Mouse (Mus musculus) ES-E14 (cell line): ENCODE measurements around the gene Olfr110. TPM values are rescaled to one million over a fixed set of nuclear protein-coding genes. Genes with fewer than 3 reads are reported as not detected.
"Not testable (repeated sequence)": the region's sequence is repeated elsewhere in the genome, so short reads cannot be mapped to it uniquely, and the experiment has no call there.

Source experiments
- DNase-seq: peaks from one replicate; pipeline ENCODE4 v3.0.0-alpha.2; 2013; ENCODE audit warnings: low read depth, low spot score
- H3K27ac ChIP-seq: 2 replicates; pipeline ENCODE4 v1.5.1; 2012; ENCODE audit warnings: low read depth, mild to moderate bottlenecking, low read length, moderate library complexity, mixed read lengths; ENCODE audit not compliant: poor library complexity, insufficient read depth, severe bottlenecking
- H3K36me3 ChIP-seq: 2 replicates; pipeline ENCODE4 v1.6.1; 2012; ENCODE audit warnings: mild to moderate bottlenecking, low read length, moderate library complexity, mixed read lengths; ENCODE audit not compliant: control insufficient read depth, poor library complexity, insufficient read depth, severe bottlenecking
- H3K4me1 ChIP-seq, 2 experiments: fragments of 150-350 bp in 1 of 2; sonication (generic) in 1 of 2; 2 replicates each; pipeline ENCODE4 v1.6.1; 2012; ENCODE audit warnings: low read length in 2 of 2, mild to moderate bottlenecking in 1 of 2, mixed read lengths in 1 of 2; ENCODE audit not compliant: control insufficient read depth in 2 of 2, insufficient read depth in 2 of 2, poor library complexity in 1 of 2
- H3K4me3 ChIP-seq, 2 experiments: fragments of 150-350 bp in 1 of 2; sonication (generic) in 1 of 2; 2 replicates each; pipeline ENCODE4 v1.5.1; 2012; ENCODE audit warnings: low read length in 2 of 2, low read depth in 1 of 2, mild to moderate bottlenecking in 1 of 2, mixed read lengths in 1 of 2; ENCODE audit not compliant: insufficient read depth in 1 of 2, poor library complexity in 1 of 2, severe bottlenecking in 1 of 2
- H3K9ac ChIP-seq: 2 replicates; pipeline ENCODE4 v1.6.1; 2012; ENCODE audit warnings: low read depth, mild to moderate bottlenecking, low read length, mixed read lengths; ENCODE audit not compliant: poor library complexity, insufficient read depth, severe bottlenecking
- H3K9me3 ChIP-seq: fragments of 150-350 bp; sonication (generic); 2 replicates; pipeline ENCODE4 v1.6.1; 2012; ENCODE audit warnings: low read depth, mild to moderate bottlenecking, low read length; ENCODE audit not compliant: control insufficient read depth, insufficient read depth
- CHD2 ChIP-seq: IDR thresholded peaks from 2 replicates; pipeline ENCODE4 v1.6.1; 2014; ENCODE audit warnings: mild to moderate bottlenecking, low read depth, low read length, inconsistent platforms
- HCFC1 ChIP-seq: IDR thresholded peaks from 2 replicates; pipeline ENCODE4 v1.6.1; 2012; ENCODE audit warnings: low read length, inconsistent platforms, borderline replicate concordance; ENCODE audit not compliant: insufficient read depth
- MAFK ChIP-seq: IDR thresholded peaks from 2 replicates; pipeline ENCODE4 v1.6.1; 2014; ENCODE audit warnings: mild to moderate bottlenecking, low read depth, low read length, inconsistent platforms; ENCODE audit not compliant: insufficient read depth
- ZC3H11A ChIP-seq: IDR thresholded peaks from 2 replicates; pipeline ENCODE4 v1.6.1; 2012; ENCODE audit warnings: low read depth, mild to moderate bottlenecking, inconsistent platforms, low read length, borderline replicate concordance
- ZNF384 ChIP-seq: IDR thresholded peaks from 2 replicates; pipeline ENCODE4 v1.6.1; 2012; ENCODE audit warnings: low read depth, low read length, inconsistent platforms
- in situ Hi-C, 2 experiments: fragments of 600-800 bp; cut with MboI; formaldehyde crosslinking; loops; one replicate each; pipeline ENCODE4 v1.15.1; 2025; ENCODE audit warnings: low sequenced_read_pairs in 2 of 2, inconsistent platforms in 1 of 2; ENCODE audit not compliant: unreplicated experiment in 2 of 2
- total RNA-seq: library from RNA; depleted of rRNA; stranded (reverse); fragments of 300-350 nt; gene quantifications from 2 replicates; pipeline ENCODE4 v1.2.3, GENCODE M21; 2012; rRNA removed

The Olfr110 gene
- not detected in 2 replicates for total RNA-seq

GRCm38 (mm10) chr17:37491930-37492518 lies at the start of gene Olfr110:
TSS of gene Olfr110 (plus strand) at chr17:37492468.
- in situ Hi-C loops, result no loop called here
- H3K9ac ChIP-seq, result no peak within 1 kb of the TSS
- no peak for DNase-seq
- no peak within 1 kb of the TSS for H3K4me3 ChIP-seq
- H3K27ac ChIP-seq, result no peak within 1 kb of the TSS
- H3K36me3 ChIP-seq, result no peaks in the 10 kb centered on the region
- no peaks in the 10 kb centered on the region for H3K4me1 ChIP-seq
- TF ChIP-seq MAFK, result no peak
- TF ChIP-seq HCFC1, result no peak
- no peak for TF ChIP-seq ZC3H11A
- no peak for TF ChIP-seq ZNF384
- TF ChIP-seq CHD2, result no peak
- H3K9me3 ChIP-seq, result no peaks in the 10 kb centered on the region

- Histone ChIP-seq H3K9me3 (no peaks in the 10 kb centered on the region), H3K4me3 (no peak within 1 kb of the TSS), H3K4me1 (no peaks in the 10 kb centered on the region), H3K27ac (no peak within 1 kb of the TSS), H3K36me3 (no peaks in the 10 kb centered on the region), H3K9ac (no peak within 1 kb of the TSS)
- TF ChIP-seq ZNF384, result no peak
- TF ChIP-seq MAFK, result no peak
- no peak for TF ChIP-seq CHD2
- no peak for TF ChIP-seq ZC3H11A
- TF ChIP-seq HCFC1, result no peak
- no peak for DNase-seq
- in situ Hi-C loops, result no loop called here
These were observed 47.1 kb upstream of the Olfr110 start, which contains the start of gene Olfr108 for GRCm38 (mm10) chr17:37445180-37445579. TSS of gene Olfr108 (plus strand) at chr17:37445480.

GRCm38 (mm10) chr17:37458616-37459015 lies 33.7 kb upstream of the Olfr110 start, which contains the start of gene Olfr109:
TSS of gene Olfr109 (plus strand) at chr17:37458916.
- H3K4me3 ChIP-seq, result no peak within 1 kb of the TSS
- no peaks in the 10 kb centered on the region for H3K36me3 ChIP-seq
- no peak for DNase-seq
- no peak for TF ChIP-seq ZNF384
- TF ChIP-seq MAFK, result no peak
- TF ChIP-seq CHD2, result no peak
- no peak for TF ChIP-seq HCFC1
- H3K27ac ChIP-seq, result no peak within 1 kb of the TSS
- no peak within 1 kb of the TSS for H3K9ac ChIP-seq
- in situ Hi-C loops, result no loop called here
- H3K9me3 ChIP-seq, result no peaks in the 10 kb centered on the region
- H3K4me1 ChIP-seq, result no peaks in the 10 kb centered on the region

DNA sequence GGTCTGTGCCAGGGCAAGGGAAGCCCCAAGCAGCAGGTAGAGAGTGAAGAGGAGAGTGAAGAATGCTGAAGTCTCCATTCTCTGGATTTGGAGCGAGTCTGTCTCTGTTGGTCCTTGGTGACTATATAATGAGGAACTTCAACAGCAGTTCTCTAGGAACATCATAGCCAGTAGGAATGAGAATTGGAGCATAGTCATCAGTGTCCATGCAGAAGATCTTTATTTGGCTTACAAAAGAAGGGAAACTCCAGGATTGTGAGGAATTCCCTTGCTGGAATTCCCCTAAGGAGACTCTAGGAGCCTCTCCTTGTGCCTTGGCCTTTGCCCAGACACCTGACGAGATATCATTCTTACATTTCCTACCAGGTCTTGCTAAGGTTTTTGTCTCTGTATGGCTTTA lies 8.8 kb upstream of the Olfr110 start, which contains the start of gene H2-M2:
Gene H2-M2 (minus strand): TSS at position 101 of the 400 bp plus-strand sequence.
- Histone ChIP-seq H3K9me3 (no peaks in the 10 kb centered on the region), H3K27ac (no peak within 1 kb of the TSS), H3K4me3 (no peak within 1 kb of the TSS), H3K4me1 (no peaks in the 10 kb centered on the region), H3K9ac (no peak within 1 kb of the TSS), H3K36me3 (no peaks in the 10 kb centered on the region)
- in situ Hi-C loops, result no loop called here
- DNase-seq, result no peak
- no peak for TF ChIP-seq ZNF384
- TF ChIP-seq MAFK, result no peak
- no peak for TF ChIP-seq ZC3H11A
- TF ChIP-seq CHD2, result no peak
- TF ChIP-seq HCFC1, result no peak

DNA sequence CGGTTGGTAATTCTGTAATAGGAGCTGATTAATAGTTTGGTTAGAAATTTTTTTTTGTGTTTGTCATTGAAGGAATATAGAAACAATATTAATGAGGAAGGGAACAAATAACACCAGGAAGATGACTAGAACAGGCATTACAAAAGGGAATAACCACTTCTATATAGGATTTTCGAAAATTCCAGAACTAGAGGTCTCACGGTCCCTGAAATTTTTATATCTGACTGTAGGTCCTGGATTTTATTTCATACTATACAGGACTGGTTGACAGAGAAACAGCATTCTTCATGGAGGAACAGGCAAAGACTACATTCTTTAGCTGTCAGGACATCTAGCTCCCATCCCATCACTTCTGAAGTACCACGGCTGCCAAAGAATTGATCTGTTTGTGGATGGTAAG lies 15.5 kb downstream of the Olfr110 start, which contains the start of gene Olfr111:
Gene Olfr111 (plus strand): TSS at position 301 of the 400 bp plus-strand sequence.
- no peak for TF ChIP-seq HCFC1
- no peak for TF ChIP-seq ZC3H11A
- no peak for TF ChIP-seq MAFK
- no peak for TF ChIP-seq CHD2
- no peak for TF ChIP-seq ZNF384
- H3K4me3 ChIP-seq, result no peak within 1 kb of the TSS
- no peaks in the 10 kb centered on the region; the same call in 1 of the 2 replicates for H3K9me3 ChIP-seq
- no peaks in the 10 kb centered on the region for H3K36me3 ChIP-seq
- H3K27ac ChIP-seq, result no peak within 1 kb of the TSS
- in situ Hi-C loops, result no loop called here
- DNase-seq, result no peak
- H3K4me1 ChIP-seq, result no peaks in the 10 kb centered on the region
- no peak within 1 kb of the TSS for H3K9ac ChIP-seq

- H3K9me3 ChIP-seq, H3K4me1 ChIP-seq, H3K27ac ChIP-seq, H3K9ac ChIP-seq, DNase-seq, H3K4me3 ChIP-seq, H3K36me3 ChIP-seq, in situ Hi-C loops: not testable (repeated sequence)
These were observed 32.3 kb downstream of the Olfr110 start for GRCm38 (mm10) chr17:37524612-37525011.

GRCm38 (mm10) chr17:37525427-37525826 lies 33.2 kb downstream of the Olfr110 start:
- H3K9me3 ChIP-seq, H3K9ac ChIP-seq, H3K27ac ChIP-seq, H3K4me3 ChIP-seq, in situ Hi-C loops, H3K4me1 ChIP-seq, H3K36me3 ChIP-seq, DNase-seq: not testable (repeated sequence)
